Mouse (Mus musculus) left cerebral cortex, adult 11 months (tissue): ENCODE data around the gene Olfr780.
"Not testable (repeated sequence)": the region's sequence is repeated elsewhere in the genome, so short reads cannot be mapped to it uniquely, and the experiment has no call there.

ENCODE experiments used
- DNase-seq: peaks from one replicate; pipeline ENCODE4 v3.0.0; 2022; ENCODE audit warnings: low spot score

Olfr780 gene

GRCm38 (mm10) chr10:129317817-129318216 lies at the start of gene Olfr780:
Olfr780 (plus strand) TSS chr10:129318117.
- no peak for DNase-seq

- no peak for DNase-seq
Measured at GRCm38 (mm10) chr10:129271081-129271535, 46.8 kb upstream of the Olfr780 start, which contains the start of gene Olfr777. Olfr777 (minus strand) TSS chr10:129271485.

GRCm38 (mm10) chr10:129312973-129313372 lies 4.9 kb upstream of the Olfr780 start:
- not testable (repeated sequence) for DNase-seq

GRCm38 (mm10) chr10:129313521-129313920 lies 4.4 kb upstream of the Olfr780 start:
- not testable (repeated sequence) for DNase-seq

- DNase-seq: no peak
Measured at GRCm38 (mm10) chr10:129328554-129328953, 10.6 kb downstream of the Olfr780 start, which contains the start of gene Olfr781. Olfr781 (plus strand) TSS chr10:129328854.

GRCm38 (mm10) chr10:129348550-129348949 lies 30.6 kb downstream of the Olfr780 start, which contains the start of gene Olfr782:
Olfr782 (plus strand) TSS chr10:129348850.
- DNase-seq: no peak

GRCm38 (mm10) chr10:129352475-129352874 lies 34.6 kb downstream of the Olfr780 start:
- not testable (repeated sequence) for DNase-seq

GRCm38 (mm10) chr10:129356496-129356895 lies 38.6 kb downstream of the Olfr780 start:
- not testable (repeated sequence) for DNase-seq

- no peak for DNase-seq
Measured at GRCm38 (mm10) chr10:129357307-129357706, 39.4 kb downstream of the Olfr780 start.
